Mouse (Mus musculus): ENCODE measurements around the gene Hook2. TPM values are rescaled to one million over a fixed set of nuclear protein-coding genes. Genes with fewer than 3 reads are reported as not detected.
A peak's percentile ranks its signal among the peaks of the same experiment; 100 is the strongest.

Hook2 gene
- polyA plus RNA-seq, 1 experiment from 2014 or later = 12.2 TPM

GRCm38 (mm10) chr8:84946528-84947240, 43.7 kb upstream of the Hook2 start, which contains the start of gene Rtbdn:
TSS of gene Rtbdn (plus strand) at chr8:84946991.
- no peak within 1 kb of the TSS for H3K27ac ChIP-seq (ENCODE audit: low read depth)
- no peak within 1 kb of the TSS for H3K9ac ChIP-seq (replicated peaks)
- whole genome bisulfite sequencing (ENCODE audit: insufficient replicate concordance) = 14% methylated on average over 17 of the region's 17 CpGs
- no peak for ATAC-seq
- H3K27me3 ChIP-seq (ENCODE audit: insufficient read depth, low read length) = peaks cover 72% of the 10 kb centered on the region
- no peak for DNase-seq
- peak within 1 kb of the TSS; percentile 25; the same call in 1 of the 2 replicates for H3K4me3 ChIP-seq (ENCODE audit: low read depth, low read length)
- H3K36me3 ChIP-seq (replicated peaks; ENCODE audit: insufficient read depth, low read length) = no peaks in the 10 kb centered on the region
- peak within 1 kb of the TSS; percentile 47 for H3K4me2 ChIP-seq (ENCODE audit: low read depth, low read length)
- peaks cover 11% of the 10 kb centered on the region for H3K4me1 ChIP-seq (ENCODE audit: insufficient read depth)
- TF ChIP-seq CTCF (IDR thresholded peaks at IDR 0.05; ENCODE audit: low read depth) = peak; percentile 48
- TF ChIP-seq EP300 (IDR thresholded peaks at IDR 0.05; ENCODE audit: low read depth) = no peak
- H3K9me3 ChIP-seq (ENCODE audit: low read length) = no peaks in the 10 kb centered on the region

- Histone ChIP-seq H3K36me3 (replicated peaks; ENCODE audit: insufficient read depth, low read length) (no peaks in the 10 kb centered on the region), H3K9ac (replicated peaks) (no peak overlapping the region), H3K27ac (ENCODE audit: low read depth) (no peak overlapping the region), H3K4me3 (ENCODE audit: low read depth, low read length) (no peak overlapping the region), H3K27me3 (ENCODE audit: insufficient read depth, low read length) (peaks cover 77% of the 10 kb centered on the region), H3K9me3 (ENCODE audit: low read length) (no peaks in the 10 kb centered on the region), H3K4me1 (ENCODE audit: insufficient read depth) (peaks cover 11% of the 10 kb centered on the region), H3K4me2 (ENCODE audit: low read depth, low read length) (no peak overlapping the region)
- DNase-seq = peak; percentile 61
- WGBS (ENCODE audit: insufficient replicate concordance) = 12% methylated on average over 9 of the region's 9 CpGs
- no peak for TF ChIP-seq CTCF (IDR thresholded peaks at IDR 0.05; ENCODE audit: low read depth)
- no peak for TF ChIP-seq EP300 (IDR thresholded peaks at IDR 0.05; ENCODE audit: low read depth)
- 0 out of 2 replicates have a peak, but pooled peaks have one; percentile 35 for ATAC-seq
Measured at GRCm38 (mm10) chr8:84947241-84947545, 43.2 kb upstream of the Hook2 start.

- Histone ChIP-seq H3K4me3 (ENCODE audit: low read depth, low read length) (no peak overlapping the region), H3K4me1 (ENCODE audit: insufficient read depth) (peaks cover 9% of the 10 kb centered on the region), H3K27ac (ENCODE audit: low read depth) (no peak overlapping the region), H3K9ac (replicated peaks) (no peak overlapping the region), H3K4me2 (ENCODE audit: low read depth, low read length) (no peak overlapping the region), H3K36me3 (replicated peaks; ENCODE audit: insufficient read depth, low read length) (no peaks in the 10 kb centered on the region), H3K27me3 (ENCODE audit: insufficient read depth, low read length) (peaks cover 63% of the 10 kb centered on the region), H3K9me3 (ENCODE audit: low read length) (no peaks in the 10 kb centered on the region)
- no peak for DNase-seq
- 17% methylated on average over 12 of the region's 12 CpGs for WGBS (ENCODE audit: insufficient replicate concordance)
- ATAC-seq = no peak
- TF ChIP-seq EP300 (IDR thresholded peaks at IDR 0.05; ENCODE audit: low read depth) = no peak
Measured at GRCm38 (mm10) chr8:84949753-84950152, 40.6 kb upstream of the Hook2 start.

GRCm38 (mm10) chr8:84952612-84953255, 37.7 kb upstream of the Hook2 start:
- H3K9me3 ChIP-seq (ENCODE audit: low read length) = no peaks in the 10 kb centered on the region
- H3K4me2 ChIP-seq (ENCODE audit: low read depth, low read length) = peak overlapping the region; percentile 7; the same call in 1 of the 2 replicates
- no peak overlapping the region for H3K27ac ChIP-seq (ENCODE audit: low read depth)
- DNase-seq (peak; percentile 67), ATAC-seq (peak; percentile 35; the same call in 1 of the 2 replicates)
- no peak overlapping the region for H3K4me3 ChIP-seq (ENCODE audit: low read depth, low read length)
- H3K27me3 ChIP-seq (ENCODE audit: insufficient read depth, low read length) = peaks cover 34% of the 10 kb centered on the region
- H3K4me1 ChIP-seq (ENCODE audit: insufficient read depth) = peaks cover 4% of the 10 kb centered on the region; the same call in 1 of the 2 replicates
- TF ChIP-seq CTCF (IDR thresholded peaks at IDR 0.05; ENCODE audit: low read depth) (no peak), EP300 (IDR thresholded peaks at IDR 0.05; ENCODE audit: low read depth) (no peak)
- H3K9ac ChIP-seq (replicated peaks) = no peak overlapping the region
- H3K36me3 ChIP-seq (replicated peaks; ENCODE audit: insufficient read depth, low read length) = peaks cover 11% of the 10 kb centered on the region
- 4% methylated on average over 18 of the region's 18 CpGs for WGBS (ENCODE audit: insufficient replicate concordance)

GRCm38 (mm10) chr8:84956768-84957167, 33.6 kb upstream of the Hook2 start:
- H3K36me3 ChIP-seq (replicated peaks; ENCODE audit: insufficient read depth, low read length) = peaks cover 23% of the 10 kb centered on the region
- H3K4me2 ChIP-seq (ENCODE audit: low read depth, low read length) = no peak overlapping the region
- no peak overlapping the region for H3K9ac ChIP-seq (replicated peaks)
- peaks cover 9% of the 10 kb centered on the region for H3K27me3 ChIP-seq (ENCODE audit: insufficient read depth, low read length)
- H3K4me1 ChIP-seq (ENCODE audit: insufficient read depth) = peaks cover 4% of the 10 kb centered on the region; the same call in 1 of the 2 replicates
- no peak overlapping the region for H3K4me3 ChIP-seq (ENCODE audit: low read depth, low read length)
- no peak overlapping the region for H3K27ac ChIP-seq (ENCODE audit: low read depth)
- H3K9me3 ChIP-seq (ENCODE audit: low read length) = no peaks in the 10 kb centered on the region
- ATAC-seq (no peak), DNase-seq (peak; percentile 86)
- WGBS (ENCODE audit: insufficient replicate concordance) = 59% methylated on average over 2 of the region's 2 CpGs
- TF ChIP-seq CTCF (IDR thresholded peaks at IDR 0.05; ENCODE audit: low read depth) (peak; percentile 93), EP300 (IDR thresholded peaks at IDR 0.05; ENCODE audit: low read depth) (no peak)

GRCm38 (mm10) chr8:84959811-84960210, 30.6 kb upstream of the Hook2 start:
- H3K27ac ChIP-seq (ENCODE audit: low read depth) = 0 out of 2 replicates have a peak overlapping the region, but pooled peaks have one; percentile 9
- H3K4me3 ChIP-seq (ENCODE audit: low read depth, low read length) = no peak overlapping the region
- peaks cover 29% of the 10 kb centered on the region for H3K36me3 ChIP-seq (replicated peaks; ENCODE audit: insufficient read depth, low read length)
- no peak for TF ChIP-seq EP300 (IDR thresholded peaks at IDR 0.05; ENCODE audit: low read depth)
- TF ChIP-seq CTCF (IDR thresholded peaks at IDR 0.05; ENCODE audit: low read depth) = no peak
- ATAC-seq = peak; percentile 86
- no peak overlapping the region for H3K4me2 ChIP-seq (ENCODE audit: low read depth, low read length)
- no peaks in the 10 kb centered on the region for H3K9me3 ChIP-seq (ENCODE audit: low read length)
- whole genome bisulfite sequencing (ENCODE audit: insufficient replicate concordance) = 76% methylated on average over 7 of the region's 7 CpGs
- H3K9ac ChIP-seq (replicated peaks) = no peak overlapping the region
- H3K4me1 ChIP-seq (ENCODE audit: insufficient read depth) = peaks cover 1% of the 10 kb centered on the region
- no peak for DNase-seq
- no peaks in the 10 kb centered on the region for H3K27me3 ChIP-seq (ENCODE audit: insufficient read depth, low read length)

Measured in liver, postnatal 0 days (tissue).